Mouse (Mus musculus) WW6 (cell line): ENCODE measurements around the gene Zfhx2.
"Not testable (repeated sequence)": the region's sequence is repeated elsewhere in the genome, so short reads cannot be mapped to it uniquely, and the experiment has no call there.

ENCODE experiments used
- DNase-seq: peaks from one replicate; pipeline ENCODE4 v3.0.0-alpha.2; 2013; ENCODE audit warnings: low read depth, low spot score

Zfhx2 gene

DNA sequence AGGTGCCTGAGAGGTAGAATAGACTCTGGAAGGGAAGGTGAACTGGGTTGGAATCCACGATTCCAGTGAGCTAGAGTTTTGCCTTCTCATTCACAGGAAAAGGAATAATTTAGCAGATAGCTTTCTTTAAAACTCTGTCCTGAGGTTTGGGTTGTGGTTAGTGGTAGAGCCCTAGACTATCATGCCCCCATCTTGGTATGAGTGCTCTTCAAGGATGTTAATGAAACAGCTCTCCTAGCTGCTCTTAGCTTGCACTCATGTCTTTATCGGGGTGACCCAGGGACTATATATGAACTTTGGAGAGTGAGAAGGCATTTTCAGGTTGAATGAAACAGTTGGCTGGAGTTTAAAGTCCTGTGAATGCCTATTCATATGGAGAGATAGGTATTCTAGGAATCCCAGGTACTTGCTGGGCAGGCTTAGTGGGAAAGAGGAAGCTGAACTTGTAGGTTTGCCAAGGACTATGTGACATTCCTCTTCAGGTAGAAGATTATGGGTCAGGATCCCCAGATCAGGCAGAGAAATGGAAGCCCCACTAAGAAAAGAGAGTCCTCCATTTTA, 44.1 kb downstream of the Zfhx2 start:
- no peak for DNase-seq

GRCm38 (mm10) chr14:55043694-55044093, 48.4 kb downstream of the Zfhx2 start:
- DNase-seq = not testable (repeated sequence)

DNA sequence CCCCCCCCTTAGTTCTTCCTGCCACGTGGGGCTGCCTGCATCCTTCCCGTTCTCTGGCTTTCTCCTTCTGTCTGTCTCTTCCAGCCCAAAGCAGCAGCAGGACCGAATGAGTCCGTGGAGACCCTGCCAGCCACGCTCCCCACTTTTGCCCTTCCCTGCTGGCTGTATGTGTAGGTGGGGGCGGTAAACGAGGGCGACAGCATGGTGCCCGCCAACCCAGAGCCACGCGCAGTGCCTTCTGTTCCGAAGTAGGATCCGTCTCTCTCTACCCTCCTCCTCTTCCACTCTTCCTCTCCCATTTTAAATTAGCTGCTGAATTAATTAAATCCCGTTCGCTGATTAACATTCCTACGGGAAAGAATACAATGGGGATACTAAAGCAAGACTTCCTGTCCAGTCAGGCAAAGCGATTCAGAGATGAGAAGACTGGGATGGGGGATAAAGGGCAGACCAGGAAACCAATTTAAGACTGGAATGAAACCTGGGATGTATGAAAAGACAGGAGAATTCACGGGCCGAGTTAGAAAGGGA, 59.4 kb downstream of the Zfhx2 start:
- no peak for DNase-seq

DNA sequence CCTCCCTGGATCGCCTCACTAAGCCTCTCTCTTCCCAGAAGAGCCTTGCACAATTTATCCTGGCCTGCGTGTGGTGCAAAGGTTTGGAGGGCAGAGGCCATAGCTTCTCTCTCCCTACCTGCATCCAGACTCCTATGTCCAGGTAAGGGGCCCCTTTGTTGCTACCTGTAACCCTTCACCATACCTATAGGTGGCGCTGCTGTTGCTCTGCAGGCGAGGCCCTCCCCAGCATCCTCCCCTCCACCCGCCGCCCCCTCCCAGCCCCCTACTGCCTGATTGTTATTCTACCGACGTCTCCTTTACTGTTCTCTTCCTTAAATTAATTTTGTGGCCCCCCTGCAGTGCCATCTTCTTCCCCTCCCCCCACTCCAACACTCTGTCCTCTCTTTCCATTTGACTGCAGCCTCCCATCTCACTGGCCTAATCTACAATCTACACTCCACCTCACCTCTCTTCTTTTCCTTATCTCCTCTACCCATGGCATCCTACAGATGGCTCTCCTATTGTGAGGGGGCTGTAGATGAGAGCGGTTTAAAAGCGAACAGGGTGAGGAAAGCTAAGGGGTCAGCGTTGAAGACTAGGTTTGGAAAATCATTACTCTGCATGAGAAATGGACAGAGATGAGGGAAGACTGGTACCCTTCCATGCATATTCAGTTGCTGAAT, 63.0 kb downstream of the Zfhx2 start:
- DNase-seq = no peak

DNA sequence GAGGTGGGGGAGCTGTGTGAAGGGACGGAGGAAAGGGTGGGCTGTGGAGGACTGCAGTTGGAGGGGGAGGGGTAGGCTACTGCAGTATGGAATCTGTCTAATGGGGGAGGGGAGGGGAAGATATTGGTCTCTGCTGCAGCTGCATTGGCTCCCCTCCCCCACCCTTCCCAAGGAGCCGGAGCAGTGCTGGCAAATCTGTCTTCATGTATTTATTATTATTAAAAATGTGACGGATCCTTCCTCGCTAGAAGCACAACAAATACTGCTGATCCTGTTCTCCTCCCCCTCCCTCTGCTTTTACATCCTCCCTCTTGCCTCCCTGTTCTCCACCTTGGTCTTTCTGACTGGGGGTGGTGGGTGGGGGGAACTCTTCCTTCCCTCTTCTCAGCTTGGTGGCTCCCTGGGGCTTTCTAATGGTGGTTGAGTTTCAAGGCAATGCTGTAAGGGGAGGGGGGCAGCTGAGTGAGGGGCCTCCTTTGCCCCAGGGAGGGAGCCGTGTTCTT, 63.7 kb downstream of the Zfhx2 start:
- DNase-seq = no peak

DNA sequence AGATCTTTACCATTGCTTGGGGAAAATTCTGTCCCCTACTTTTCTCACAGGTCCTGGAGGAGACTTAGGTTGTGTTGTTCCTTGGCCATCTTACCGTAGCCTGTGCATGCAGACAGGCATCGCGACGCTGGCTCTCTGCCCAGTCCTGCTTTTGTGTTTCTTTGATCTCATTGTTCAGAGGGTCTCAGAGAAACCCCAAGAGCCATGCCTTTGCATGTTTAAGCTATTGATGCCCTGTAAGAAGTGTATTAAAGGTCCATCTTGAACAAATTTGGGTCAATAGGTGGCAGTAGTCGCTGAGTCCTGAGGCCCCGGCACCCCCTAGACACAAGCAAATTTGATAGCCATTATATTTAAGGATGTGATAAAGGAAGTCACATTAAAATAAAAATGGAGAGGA, 64.5 kb downstream of the Zfhx2 start:
- no peak for DNase-seq

- no peak for DNase-seq
Observed at GRCm38 (mm10) chr14:55027251-55027650, 64.9 kb downstream of the Zfhx2 start.

GRCm38 (mm10) chr14:55025527-55025926, 66.6 kb downstream of the Zfhx2 start:
- DNase-seq = no peak

DNA sequence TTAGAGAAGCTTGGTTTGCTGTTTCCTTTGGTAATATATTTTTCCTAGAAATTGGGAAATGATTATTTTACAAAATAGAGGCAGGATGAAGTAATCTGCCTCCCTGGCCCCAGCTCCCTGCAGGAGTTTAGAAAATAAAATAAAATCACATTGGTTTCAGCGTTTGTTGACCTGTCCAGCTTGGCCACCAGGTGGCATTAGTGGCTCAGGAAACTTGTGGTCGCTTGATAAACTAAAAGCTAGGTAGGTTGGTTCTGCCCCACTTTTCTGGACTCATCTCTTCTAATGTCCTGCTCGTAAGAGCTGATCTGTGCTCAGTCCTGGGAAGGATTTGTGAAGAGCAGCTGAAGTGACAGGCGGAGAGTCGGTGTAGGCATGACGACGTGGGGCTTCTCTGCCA, 67.9 kb downstream of the Zfhx2 start:
- DNase-seq = no peak

GRCm38 (mm10) chr14:55023011-55023410, 69.1 kb downstream of the Zfhx2 start:
- no peak for DNase-seq

DNA sequence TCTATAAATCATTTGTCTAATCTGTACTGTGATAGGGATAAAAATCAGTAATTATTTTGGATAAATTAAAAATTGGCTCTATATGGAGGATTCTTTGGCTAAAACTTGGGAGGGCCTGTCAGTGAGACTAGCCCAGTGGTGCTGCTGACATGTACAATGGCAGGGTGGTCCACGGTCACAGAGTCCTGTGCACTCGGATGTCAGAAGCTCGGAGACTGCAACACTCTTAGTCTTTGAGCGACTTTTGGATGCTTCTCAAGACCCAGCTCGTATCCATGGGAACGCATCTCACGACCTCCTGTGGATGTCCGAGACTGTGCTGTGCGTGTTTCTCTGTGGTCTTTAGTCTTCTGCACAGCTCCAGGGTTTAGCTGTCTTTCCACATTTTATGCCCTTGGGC, 71.7 kb downstream of the Zfhx2 start:
- DNase-seq = no peak

- no peak for DNase-seq
Observed at GRCm38 (mm10) chr14:55016876-55017275, 75.2 kb downstream of the Zfhx2 start.

GRCm38 (mm10) chr14:55015767-55016111, 76.4 kb downstream of the Zfhx2 start:
- no peak for DNase-seq

DNA sequence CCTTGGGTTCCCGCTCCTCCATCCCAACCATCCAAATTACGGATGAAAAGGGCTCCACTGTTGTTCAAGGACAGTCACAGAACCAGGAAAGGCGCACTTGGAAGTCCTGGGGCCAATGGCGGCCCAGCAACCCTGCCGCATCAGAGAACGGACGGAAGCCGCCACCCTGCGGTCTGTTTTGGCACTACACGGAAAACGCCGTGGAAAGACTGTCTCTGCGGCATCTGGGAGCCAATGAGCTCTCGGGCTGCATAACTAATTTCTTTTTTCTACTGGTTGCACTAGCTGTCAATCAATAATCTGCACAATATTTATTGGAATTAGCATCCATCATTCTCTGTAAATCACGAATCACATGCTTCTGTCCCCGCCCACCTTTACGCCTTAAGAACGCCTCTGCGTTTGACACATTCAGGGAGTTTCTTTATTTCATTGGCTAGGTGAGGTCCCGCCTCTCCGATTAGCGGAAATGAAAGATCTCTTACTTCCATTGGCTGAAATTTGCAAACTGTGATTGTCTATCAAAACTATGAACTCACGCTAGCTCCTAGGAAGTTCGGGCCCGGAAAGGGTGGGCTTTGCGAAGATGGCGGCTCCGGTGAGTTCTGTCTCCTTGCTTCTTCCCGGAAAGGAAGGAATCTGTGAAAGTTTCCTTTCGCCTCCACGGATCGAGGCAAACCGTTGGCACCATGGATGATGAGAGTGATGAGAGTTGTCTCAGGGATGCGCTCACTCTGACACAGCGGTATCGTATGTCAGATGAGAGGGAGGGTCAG, 76.9 kb downstream of the Zfhx2 start, which contains the start of gene Ngdn:
TSS of gene Ngdn (plus strand) at position 464 of the 776 bp plus-strand sequence.
- DNase-seq = peak; percentile 93

DNA sequence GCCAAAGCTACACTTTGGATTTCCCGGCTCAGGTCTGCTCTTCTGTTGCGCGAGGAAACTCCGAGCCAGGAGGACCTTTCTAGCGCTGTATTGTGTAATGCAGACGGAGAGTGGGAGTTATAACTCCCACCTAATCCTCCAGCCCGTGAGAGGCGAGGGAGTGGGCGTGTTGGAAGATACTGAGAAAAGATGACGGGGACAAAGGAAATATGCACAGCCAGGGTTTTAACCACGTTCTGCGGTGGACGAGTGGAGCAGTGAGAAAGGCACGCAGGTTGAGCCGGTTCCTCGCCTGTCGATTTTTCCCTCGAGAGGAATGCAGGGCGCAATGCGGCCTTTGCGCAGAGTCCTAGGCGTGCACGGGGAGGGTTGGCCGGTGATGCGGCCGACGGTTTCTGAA, 77.5 kb downstream of the Zfhx2 start:
- peak; percentile 31 for DNase-seq

GRCm38 (mm10) chr14:55011116-55011515, 81.0 kb downstream of the Zfhx2 start:
- peak; percentile 33 for DNase-seq
